Mouse (Mus musculus): ENCODE data around the gene Itprip. TPM values are rescaled to one million over a fixed set of nuclear protein-coding genes. Genes with fewer than 3 reads are reported as not detected.
A peak's percentile ranks its signal among the peaks of the same experiment; 100 is the strongest.

Itprip gene
- polyA plus RNA-seq, 1 experiment, result 16.9 TPM

DNA sequence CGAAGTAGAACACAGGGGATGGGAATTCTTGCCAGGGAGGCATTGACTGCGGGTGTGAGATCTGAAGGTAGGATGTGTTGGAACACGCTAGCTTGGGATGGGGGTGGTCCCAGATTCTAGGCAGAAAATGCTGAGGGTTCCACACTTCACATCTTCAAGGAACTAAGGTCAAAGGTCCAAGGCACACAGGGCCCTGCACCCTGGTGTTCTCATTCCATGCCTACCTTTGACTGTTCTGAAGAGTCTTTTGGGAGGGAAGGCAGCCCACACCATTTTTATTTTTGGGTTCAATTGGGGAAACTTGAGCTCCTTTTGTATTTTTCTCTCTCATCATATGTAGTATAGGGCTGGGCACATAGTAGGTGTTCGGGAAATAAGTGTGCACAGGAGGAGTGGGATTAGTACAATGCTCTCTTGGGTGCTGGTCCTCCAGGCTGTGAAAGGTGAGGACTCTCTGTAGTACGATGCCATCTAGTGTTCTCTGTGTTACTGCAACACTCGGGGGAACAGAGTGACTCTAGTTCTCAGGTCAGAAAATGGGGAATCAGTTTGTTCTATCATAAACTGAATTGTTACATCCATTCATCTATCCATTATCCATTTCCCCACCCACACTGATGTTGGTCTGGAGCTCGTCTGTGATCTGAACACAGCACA lies 13.0 kb upstream of the Itprip start:
- TF ChIP-seq POLR2A (IDR thresholded peaks at IDR 0.05; ENCODE audit: low read depth, low read length), result no peak
- peak; percentile 87; the same call in 1 of the 2 replicates for TF ChIP-seq CTCF (IDR thresholded peaks at IDR 0.05; ENCODE audit: extremely low read depth, insufficient read depth, insufficient read length, insufficient replicate concordance)
- Histone ChIP-seq H3K4me1 (ENCODE audit: control insufficient read depth, insufficient read depth, insufficient read length) (no peaks in the 10 kb centered on the region; the same call in 1 of the 2 replicates), H3K36me3 (ENCODE audit: control insufficient read depth, insufficient read depth, low read length) (no peaks in the 10 kb centered on the region), H3K27ac (ENCODE audit: insufficient read depth, low read length) (no peak overlapping the region), H3K27me3 (ENCODE audit: control insufficient read depth, insufficient read depth, low read length) (no peaks in the 10 kb centered on the region), H3K4me3 (ENCODE audit: extremely low read depth, insufficient read depth, insufficient read length) (no peak overlapping the region)
- peak; percentile 42 to 44 for DNase-seq (ENCODE audit: low read depth in 1 of 2, low spot score in 2 of 2)
- 40% methylated on average over 7 of the region's 7 CpGs for WGBS

DNA sequence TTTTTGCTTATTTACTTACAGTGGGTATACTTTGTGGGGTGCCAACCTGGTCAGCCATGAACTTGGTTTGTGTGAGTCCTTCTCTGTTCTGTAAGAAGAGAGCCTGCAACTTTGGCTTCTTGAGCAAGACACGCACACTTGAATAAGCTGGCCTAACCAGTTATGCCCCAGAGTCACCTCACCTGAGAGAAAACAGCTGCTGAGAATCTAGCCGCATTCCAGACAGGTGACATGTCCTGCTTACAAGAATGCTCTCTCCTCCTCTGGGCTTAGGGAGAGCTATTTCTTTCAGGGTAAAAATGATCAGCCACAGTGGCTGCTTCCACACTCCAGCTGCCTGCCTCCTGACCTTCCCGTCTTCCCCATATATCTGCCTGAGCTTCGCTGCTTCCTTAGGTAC lies 9.9 kb upstream of the Itprip start:
- Histone ChIP-seq H3K27ac (ENCODE audit: insufficient read depth, low read length) (no peak overlapping the region), H3K27me3 (ENCODE audit: control insufficient read depth, insufficient read depth, low read length) (no peaks in the 10 kb centered on the region), H3K4me3 (ENCODE audit: extremely low read depth, insufficient read depth, insufficient read length) (no peak overlapping the region), H3K36me3 (ENCODE audit: control insufficient read depth, insufficient read depth, low read length) (no peaks in the 10 kb centered on the region), H3K4me1 (ENCODE audit: control insufficient read depth, insufficient read depth, insufficient read length) (no peaks in the 10 kb centered on the region)
- TF ChIP-seq POLR2A (IDR thresholded peaks at IDR 0.05; ENCODE audit: low read depth, low read length) (no peak), CTCF (IDR thresholded peaks at IDR 0.05; ENCODE audit: extremely low read depth, insufficient read depth, insufficient read length, insufficient replicate concordance) (no peak)
- no peak for DNase-seq (ENCODE audit: low read depth in 1 of 2, low spot score in 2 of 2)
- WGBS, result 89% methylated on average over 4 of the region's 4 CpGs

DNA sequence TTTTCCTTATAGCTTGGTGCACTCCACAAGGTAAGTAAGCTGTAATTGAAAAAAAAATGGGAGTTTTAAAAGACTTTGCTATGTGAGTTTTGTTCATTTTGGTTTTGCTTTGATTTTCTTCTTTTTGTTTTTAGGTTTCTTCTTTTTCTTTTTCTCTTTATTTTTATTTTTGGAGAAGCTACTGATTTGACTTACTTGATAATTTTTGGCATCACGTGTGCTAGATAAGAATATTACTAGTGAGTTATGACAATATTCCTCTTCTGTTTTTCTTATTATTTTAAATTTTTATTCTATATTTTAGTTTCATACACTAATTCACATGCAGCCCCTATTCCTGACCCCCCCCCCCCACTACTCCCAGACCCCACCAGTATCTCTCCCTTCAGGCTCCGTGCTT lies 7.9 kb upstream of the Itprip start:
- Histone ChIP-seq H3K27me3 (ENCODE audit: control insufficient read depth, insufficient read depth, low read length) (no peaks in the 10 kb centered on the region), H3K4me3 (ENCODE audit: extremely low read depth, insufficient read depth, insufficient read length) (no peak overlapping the region), H3K36me3 (ENCODE audit: control insufficient read depth, insufficient read depth, low read length) (no peaks in the 10 kb centered on the region), H3K4me1 (ENCODE audit: control insufficient read depth, insufficient read depth, insufficient read length) (no peaks in the 10 kb centered on the region), H3K27ac (ENCODE audit: insufficient read depth, low read length) (no peak overlapping the region)
- 83% methylated on average over 2 of the region's 2 CpGs for WGBS
- DNase-seq (ENCODE audit: low read depth in 1 of 2, low spot score in 2 of 2), result no peak
- TF ChIP-seq POLR2A (IDR thresholded peaks at IDR 0.05; ENCODE audit: low read depth, low read length) (no peak), CTCF (IDR thresholded peaks at IDR 0.05; ENCODE audit: extremely low read depth, insufficient read depth, insufficient read length, insufficient replicate concordance) (no peak)

DNA sequence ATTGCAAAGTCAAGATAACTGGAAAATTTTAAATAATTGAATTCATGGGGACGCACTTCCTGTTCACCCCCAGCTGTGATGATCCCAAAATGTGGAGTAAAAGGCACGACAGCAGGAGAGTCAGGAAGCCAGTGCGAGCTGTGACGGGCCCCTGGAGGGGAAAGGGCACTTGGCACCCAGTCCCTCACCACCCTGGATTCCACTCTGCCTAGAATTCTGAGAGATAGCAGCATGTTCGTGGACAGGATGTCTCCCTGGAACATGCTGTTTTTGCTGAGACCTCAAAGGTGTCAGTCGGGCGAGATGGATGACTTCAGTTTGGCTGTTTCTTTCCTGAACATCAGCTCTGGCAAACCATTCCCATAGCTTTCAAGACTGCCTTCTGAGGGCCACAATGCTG lies 6.7 kb upstream of the Itprip start:
- DNase-seq (ENCODE audit: low read depth in 1 of 2, low spot score in 2 of 2), result no peak
- Histone ChIP-seq H3K27me3 (ENCODE audit: control insufficient read depth, insufficient read depth, low read length) (no peaks in the 10 kb centered on the region), H3K4me3 (ENCODE audit: extremely low read depth, insufficient read depth, insufficient read length) (no peak overlapping the region), H3K4me1 (ENCODE audit: control insufficient read depth, insufficient read depth, insufficient read length) (no peaks in the 10 kb centered on the region), H3K36me3 (ENCODE audit: control insufficient read depth, insufficient read depth, low read length) (no peaks in the 10 kb centered on the region), H3K27ac (ENCODE audit: insufficient read depth, low read length) (no peak overlapping the region)
- 81% methylated on average over 7 of the region's 7 CpGs for WGBS
- no peak for TF ChIP-seq CTCF (IDR thresholded peaks at IDR 0.05; ENCODE audit: extremely low read depth, insufficient read depth, insufficient read length, insufficient replicate concordance)
- TF ChIP-seq POLR2A (IDR thresholded peaks at IDR 0.05; ENCODE audit: low read depth, low read length), result no peak

DNA sequence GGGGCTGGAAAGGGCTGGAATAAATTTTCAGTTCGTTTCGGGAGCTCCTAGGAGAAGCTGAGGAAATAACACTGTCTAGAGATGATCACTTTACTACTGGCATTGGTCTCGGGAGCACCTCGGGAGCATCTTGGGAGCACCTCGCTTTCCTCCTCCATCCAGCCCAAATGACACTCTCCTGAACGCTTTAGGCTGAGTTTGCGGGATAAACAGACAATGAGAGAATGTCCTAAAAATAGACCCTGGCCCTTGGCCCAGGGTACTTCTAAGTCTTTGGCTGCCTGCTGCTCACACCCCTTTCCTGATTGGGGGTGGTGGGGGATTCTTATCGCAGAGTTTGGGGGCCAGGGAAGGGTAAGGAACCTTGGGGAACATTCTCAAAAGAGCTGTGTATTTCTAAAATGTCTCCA lies 872 bp upstream of the Itprip start:
- TF ChIP-seq POLR2A (IDR thresholded peaks at IDR 0.05; ENCODE audit: low read depth, low read length), result no peak
- TF ChIP-seq CTCF (IDR thresholded peaks at IDR 0.05; ENCODE audit: extremely low read depth, insufficient read depth, insufficient read length, insufficient replicate concordance), result no peak
- Histone ChIP-seq H3K27me3 (ENCODE audit: control insufficient read depth, insufficient read depth, low read length) (no peaks in the 10 kb centered on the region), H3K4me1 (ENCODE audit: control insufficient read depth, insufficient read depth, insufficient read length) (peaks cover 18% of the 10 kb centered on the region; the same call in 1 of the 2 replicates), H3K36me3 (ENCODE audit: control insufficient read depth, insufficient read depth, low read length) (no peaks in the 10 kb centered on the region), H3K4me3 (ENCODE audit: extremely low read depth, insufficient read depth, insufficient read length) (peak overlapping the region; percentile 1; the same call in 1 of the 2 replicates), H3K27ac (ENCODE audit: insufficient read depth, low read length) (peak overlapping the region; percentile 95)
- no peak for DNase-seq (ENCODE audit: low read depth in 1 of 2, low spot score in 2 of 2)
- WGBS, result 5% methylated on average over 8 of the region's 8 CpGs

DNA sequence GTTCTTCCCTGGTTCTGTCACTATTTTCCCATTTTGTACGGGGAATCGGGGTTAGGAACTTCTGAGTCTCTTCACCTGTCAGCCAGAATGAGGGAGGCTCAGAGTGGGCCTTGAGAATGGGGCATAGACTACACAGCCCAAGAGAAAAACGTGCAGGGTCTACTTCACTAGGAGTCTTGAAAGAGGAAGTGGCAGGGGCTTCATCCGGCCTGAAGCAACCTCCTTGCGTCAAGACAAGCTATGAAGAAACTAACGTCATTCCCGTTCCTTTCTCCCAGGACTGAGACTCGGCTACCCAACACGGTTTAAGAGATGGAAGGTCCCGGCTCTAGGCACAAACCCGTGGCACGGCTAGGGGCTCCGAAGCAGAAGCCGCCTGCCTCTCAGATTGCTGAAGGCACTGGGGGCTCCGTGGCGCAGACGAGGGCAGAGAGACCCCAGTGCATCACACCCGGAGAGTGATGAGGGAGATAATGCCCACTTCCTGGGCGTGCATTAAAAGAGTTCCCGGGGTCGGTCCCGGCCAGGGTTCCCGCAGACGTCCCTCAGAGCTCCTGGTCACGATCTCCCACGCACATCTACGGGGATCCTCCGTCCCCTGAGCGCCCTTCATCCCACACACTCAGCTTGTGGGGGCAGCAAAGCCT lies 521 bp downstream of the Itprip start:
- H3K4me3 ChIP-seq (ENCODE audit: extremely low read depth, insufficient read depth, insufficient read length), result peak overlapping the region; percentile 77
- WGBS, result under 1% methylated on average over 29 of the region's 29 CpGs
- H3K36me3 ChIP-seq (ENCODE audit: control insufficient read depth, insufficient read depth, low read length), result no peaks in the 10 kb centered on the region
- DNase-seq (ENCODE audit: low read depth in 1 of 2, low spot score in 2 of 2), result peak; percentile 42 to 52
- H3K4me1 ChIP-seq (ENCODE audit: control insufficient read depth, insufficient read depth, insufficient read length), result peaks cover 22% of the 10 kb centered on the region; the same call in 1 of the 2 replicates
- TF ChIP-seq POLR2A (IDR thresholded peaks at IDR 0.05; ENCODE audit: low read depth, low read length) (no peak), CTCF (IDR thresholded peaks at IDR 0.05; ENCODE audit: extremely low read depth, insufficient read depth, insufficient read length, insufficient replicate concordance) (no peak)
- no peaks in the 10 kb centered on the region for H3K27me3 ChIP-seq (ENCODE audit: control insufficient read depth, insufficient read depth, low read length)
- peak overlapping the region; percentile 95 for H3K27ac ChIP-seq (ENCODE audit: insufficient read depth, low read length)

DNA sequence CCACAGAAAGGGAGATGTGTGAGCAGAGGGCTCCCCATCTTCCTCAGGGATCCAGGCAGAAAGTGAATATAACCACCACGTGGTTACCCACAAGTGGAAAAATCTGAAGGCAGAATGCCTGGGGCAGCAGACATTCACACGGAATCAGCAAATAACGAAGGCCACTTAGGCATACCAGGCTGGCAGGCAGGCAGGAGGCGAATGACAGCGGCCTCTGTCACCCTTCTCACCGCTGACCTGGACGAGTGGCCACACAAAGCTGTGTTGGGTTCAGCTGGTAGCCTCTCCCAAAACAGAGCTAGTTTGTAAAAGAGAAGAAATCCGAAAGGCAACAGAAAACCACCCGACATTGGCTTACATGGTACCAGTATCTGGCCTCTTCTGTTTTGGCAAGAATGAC lies 1.1 kb downstream of the Itprip start:
- peaks cover 22% of the 10 kb centered on the region; the same call in 1 of the 2 replicates for H3K4me1 ChIP-seq (ENCODE audit: control insufficient read depth, insufficient read depth, insufficient read length)
- no peaks in the 10 kb centered on the region for H3K27me3 ChIP-seq (ENCODE audit: control insufficient read depth, insufficient read depth, low read length)
- H3K4me3 ChIP-seq (ENCODE audit: extremely low read depth, insufficient read depth, insufficient read length), result peak overlapping the region; percentile 77
- no peak for TF ChIP-seq CTCF (IDR thresholded peaks at IDR 0.05; ENCODE audit: extremely low read depth, insufficient read depth, insufficient read length, insufficient replicate concordance)
- TF ChIP-seq POLR2A (IDR thresholded peaks at IDR 0.05; ENCODE audit: low read depth, low read length), result no peak
- peak overlapping the region; percentile 95 for H3K27ac ChIP-seq (ENCODE audit: insufficient read depth, low read length)
- 23% methylated on average over 9 of the region's 9 CpGs for WGBS
- peak in 1 of 2 experiments; percentile 3 for DNase-seq (ENCODE audit: low read depth in 1 of 2, low spot score in 2 of 2)
- no peaks in the 10 kb centered on the region for H3K36me3 ChIP-seq (ENCODE audit: control insufficient read depth, insufficient read depth, low read length)
